Mouse (Mus musculus) liver, postnatal 0 days (tissue): ENCODE results near the gene Inpp5e.

ENCODE experiments used
- CTCF ChIP-seq: sonication (generic); IDR thresholded peaks from 2 replicates; pipeline ENCODE4 v1.5.1; 2016; ENCODE audit warnings: antibody characterized with exemption, low read depth
- EP300 ChIP-seq: IDR thresholded peaks from 2 replicates; pipeline ENCODE4 v1.6.1; 2016; ENCODE audit warnings: antibody characterized with exemption, low read depth, mild to moderate bottlenecking

DNA sequence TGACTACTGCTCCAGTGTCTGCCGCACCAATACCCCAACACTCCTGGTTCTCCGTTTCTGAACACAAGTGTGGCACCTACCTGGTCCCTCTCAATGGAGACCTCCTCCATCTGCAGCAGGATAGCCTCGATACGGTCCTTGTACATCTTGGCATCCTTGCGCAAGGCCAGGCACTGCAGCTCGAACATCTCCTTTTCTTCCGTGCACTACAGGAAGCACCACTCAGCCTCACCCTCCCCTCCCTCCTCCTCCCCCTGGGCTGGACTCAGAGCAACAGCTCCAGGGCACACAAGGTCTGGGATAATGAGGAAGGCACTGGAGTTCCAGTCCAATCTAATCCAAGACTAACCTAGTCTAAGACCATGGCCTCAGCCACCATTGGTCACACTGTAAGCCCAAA, 52.3 kb downstream of the Inpp5e start:
- TF ChIP-seq CTCF (no peak), EP300 (no peak)
